Mouse (Mus musculus): ENCODE data around the gene Olfr77. TPM values are rescaled to one million over a fixed set of nuclear protein-coding genes. Genes with fewer than 3 reads are reported as not detected.

Olfr77 gene
- not detected for total RNA-seq (2021)
- long read RNA-seq, experiment 1, result 0 reads
- long read RNA-seq, experiment 2, result 0 reads

DNA sequence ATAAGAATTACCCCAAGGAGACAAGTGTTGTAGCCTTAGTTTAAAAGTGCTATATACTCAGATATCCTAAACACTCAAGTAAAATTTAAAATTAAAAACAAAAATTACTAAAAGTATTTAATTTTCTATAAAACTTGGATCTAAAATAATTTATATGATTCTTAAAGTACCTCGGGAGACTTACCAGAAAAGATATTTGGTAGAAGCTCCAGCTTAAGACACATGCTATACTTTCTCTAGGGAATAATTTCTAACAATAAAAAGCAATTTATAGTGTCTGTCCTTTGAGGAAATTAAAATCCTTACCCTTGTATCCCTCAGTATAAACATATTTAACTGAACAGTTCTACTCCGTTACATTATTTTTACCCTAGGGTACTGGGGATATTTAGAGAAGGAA lies at the start of gene Olfr77:
Gene Olfr77 (plus strand): TSS at position 301 of the 400 bp plus-strand sequence.
- DNase-seq, result no peak

DNA sequence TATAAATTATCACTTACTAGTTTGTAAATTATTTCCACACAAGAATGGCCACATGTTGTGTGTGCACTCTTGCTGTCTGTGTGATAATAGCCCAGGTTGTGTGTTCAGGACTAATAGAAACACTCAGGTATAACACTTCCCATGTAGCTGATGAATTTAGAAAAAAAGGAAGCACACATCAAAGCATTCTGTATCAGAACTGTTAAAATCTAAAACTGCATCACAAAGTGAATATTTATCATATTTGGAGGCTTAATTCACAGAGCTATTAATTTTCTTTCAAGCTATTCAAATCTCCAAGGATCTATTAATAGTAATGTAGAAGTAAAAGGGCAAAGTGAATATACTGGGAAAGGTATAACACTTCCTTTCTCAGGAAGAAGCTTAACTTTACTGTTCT lies 28.8 kb upstream of the Olfr77 start, which contains the start of gene Olfr862:
Gene Olfr862 (minus strand): TSS at position 101 of the 400 bp plus-strand sequence.
- no peak for DNase-seq

DNA sequence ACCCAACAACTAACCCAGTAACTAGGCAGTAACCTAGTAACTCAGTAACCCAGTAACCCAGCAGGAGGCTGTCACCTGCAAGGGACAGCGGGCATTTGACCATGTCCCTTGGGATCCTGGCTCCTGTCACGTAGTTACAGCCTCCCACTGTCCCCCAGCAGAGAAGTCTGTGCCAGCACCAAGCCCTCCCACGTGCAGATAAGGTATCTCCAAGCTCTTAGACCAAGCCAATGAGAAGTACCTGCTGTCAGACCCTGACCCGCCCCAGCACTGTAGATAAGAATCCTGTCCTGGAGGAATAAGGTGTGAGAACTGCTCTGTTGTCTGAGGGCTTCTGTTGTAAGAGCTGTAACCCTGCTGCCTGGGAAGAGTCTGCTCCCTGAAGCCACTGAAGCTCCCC lies 5.5 kb upstream of the Olfr77 start:
- DNase-seq, result no peak

Other genes with a start within 250 kb of the Olfr77 start
- gene Olfr857, start 207.4 kb upstream of the Olfr77 start, total RNA-seq (2021), result not detected
- gene Olfr58, start 136.6 kb upstream of the Olfr77 start, total RNA-seq (2021), result not detected
- gene Olfr859, start 112.0 kb upstream of the Olfr77 start, total RNA-seq (2021), result not detected
- not detected for gene Olfr860, start 67.1 kb upstream of the Olfr77 start, total RNA-seq (2021)
- gene Olfr862, start 28.9 kb upstream of the Olfr77 start, total RNA-seq (2021), result not detected
- gene Olfr866, start 111.2 kb downstream of the Olfr77 start, total RNA-seq (2021), result not detected
- gene Olfr867, start 140.7 kb downstream of the Olfr77 start, total RNA-seq (2021), result not detected
- gene Olfr868, start 181.8 kb downstream of the Olfr77 start, total RNA-seq (2021), result not detected
- not detected for gene Olfr869, start 212.1 kb downstream of the Olfr77 start, total RNA-seq (2021)